Mouse (Mus musculus): Measurements from ENCODE around the gene Serpina3j. TPM values are rescaled to one million over a fixed set of nuclear protein-coding genes. Genes with fewer than 3 reads are reported as not detected.
"Not testable (repeated sequence)": the region's sequence is repeated elsewhere in the genome, so short reads cannot be mapped to it uniquely, and the experiment has no call there.

Serpina3j gene
- not detected for total RNA-seq (2021)
- long read RNA-seq, experiment 1, result 0 reads
- long read RNA-seq, experiment 2, result 0 reads

DNA sequence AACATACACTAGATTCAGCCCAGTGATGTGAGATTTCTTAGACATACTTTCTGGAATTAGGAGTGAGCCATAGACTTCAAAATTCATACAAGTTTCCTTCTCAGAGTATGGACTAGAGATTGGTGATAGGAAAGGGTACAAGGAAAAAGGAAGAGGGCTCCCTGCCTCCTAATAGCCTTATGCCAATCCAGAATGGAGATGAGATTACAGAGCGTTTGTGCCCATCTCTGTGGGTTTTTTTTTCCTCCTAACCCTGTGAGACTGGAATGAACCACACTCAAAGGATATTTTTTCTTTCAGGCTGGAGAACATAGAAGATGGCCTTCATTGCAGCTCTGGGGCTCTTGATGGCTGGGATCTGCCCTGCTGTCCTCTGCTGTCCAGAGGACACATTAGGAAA, at the start of gene Serpina3j:
Gene Serpina3j, plus strand, starts transcription at position 301 of the 400 bp plus-strand sequence.
- DNase-seq, result no peak

DNA sequence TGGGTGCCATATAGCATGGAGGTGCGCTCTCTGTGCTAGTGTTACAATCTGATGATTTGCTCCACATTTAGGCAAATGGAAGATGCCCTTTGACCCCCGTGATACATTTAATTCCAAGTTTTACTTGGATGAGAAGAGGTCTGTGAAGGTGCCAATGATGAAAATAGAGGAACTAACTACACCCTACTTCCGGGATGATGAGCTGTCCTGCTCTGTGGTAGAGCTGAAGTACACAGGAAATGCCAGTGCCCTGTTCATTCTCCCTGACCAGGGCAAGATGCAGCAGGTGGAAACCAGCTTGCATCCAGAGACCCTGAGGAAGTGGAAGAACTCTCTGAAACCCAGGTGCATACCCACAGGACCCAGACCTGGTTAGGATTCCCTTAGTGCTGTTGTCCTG, 48.0 kb upstream of the Serpina3j start:
- no peak for DNase-seq

DNA sequence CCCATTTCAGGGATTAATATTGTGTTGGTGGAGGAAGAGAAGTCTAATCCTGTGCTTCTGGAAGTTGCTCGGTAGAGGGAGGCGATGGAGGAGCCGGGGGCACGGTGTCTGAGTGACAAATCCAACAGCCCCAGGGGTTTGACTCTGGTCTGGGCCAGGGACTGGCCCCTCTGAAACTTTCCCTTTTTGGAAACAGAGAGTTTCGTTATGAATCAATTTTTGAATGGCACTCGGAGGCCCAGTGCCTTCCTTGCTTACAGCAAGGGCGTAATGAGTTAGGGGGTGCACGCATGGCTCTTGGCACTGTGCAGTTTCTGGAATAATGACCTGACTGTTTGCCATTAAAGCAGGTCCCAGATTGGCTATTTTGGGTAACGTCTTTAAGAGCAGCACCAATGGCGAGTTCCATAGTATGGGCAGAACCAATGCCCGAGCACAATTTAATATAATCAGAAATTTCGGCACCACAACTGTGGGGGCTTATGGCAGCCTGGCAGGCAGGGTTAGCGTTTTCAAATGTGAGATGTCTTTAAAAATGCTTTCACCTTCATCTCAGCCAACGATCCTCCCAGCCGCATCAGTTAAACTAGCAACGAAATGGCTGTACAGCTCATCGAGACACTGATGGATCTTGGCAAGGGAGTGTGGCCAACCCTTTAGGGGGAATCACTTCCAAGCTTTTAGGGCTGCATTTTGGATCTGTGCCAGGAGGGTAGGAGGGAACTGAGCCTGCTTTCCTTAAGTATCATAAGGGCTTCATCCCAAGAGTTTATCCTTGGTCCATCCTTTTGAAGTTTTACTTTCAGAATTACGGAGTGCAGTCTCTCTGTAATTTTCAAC, 35.9 kb upstream of the Serpina3j start:
- DNase-seq, result no peak

DNA sequence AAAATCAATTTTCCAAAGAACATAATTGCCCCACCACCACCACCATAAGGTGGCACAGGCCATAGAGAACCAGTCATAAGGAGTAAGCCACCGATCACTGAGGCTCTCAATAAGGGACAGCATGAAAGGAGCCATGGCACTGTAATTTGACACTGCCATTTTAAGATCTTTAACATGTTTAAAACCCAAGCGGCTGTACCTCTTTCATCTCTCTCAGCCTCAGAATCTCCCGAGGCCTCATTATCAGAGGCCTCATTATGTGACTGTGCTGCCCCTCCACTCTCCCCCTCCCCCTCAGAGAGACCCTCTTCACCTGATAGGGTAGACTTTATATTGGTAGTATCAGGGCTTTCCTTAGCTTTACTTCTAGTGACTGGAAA, 35.3 kb upstream of the Serpina3j start:
- no peak for DNase-seq

DNA sequence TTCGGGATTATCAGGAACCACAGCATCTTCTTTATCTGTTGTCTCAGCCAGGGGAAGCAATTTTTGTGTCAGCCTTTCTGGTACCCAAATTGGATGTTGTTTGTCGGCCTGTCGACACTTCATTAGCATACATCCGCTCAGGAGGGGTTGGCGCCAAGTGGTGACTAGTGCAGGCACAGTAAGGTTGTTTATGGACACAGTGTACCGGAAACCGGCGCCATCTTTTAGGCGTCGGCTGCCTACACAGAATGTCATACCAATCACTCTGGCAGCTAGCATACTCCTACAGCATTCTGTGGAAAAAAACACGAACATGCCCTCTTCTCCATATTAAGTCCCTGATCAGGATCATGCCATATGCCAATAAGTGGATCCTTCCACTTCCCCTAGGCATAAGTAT, 31.0 kb upstream of the Serpina3j start:
- no peak for DNase-seq

DNA sequence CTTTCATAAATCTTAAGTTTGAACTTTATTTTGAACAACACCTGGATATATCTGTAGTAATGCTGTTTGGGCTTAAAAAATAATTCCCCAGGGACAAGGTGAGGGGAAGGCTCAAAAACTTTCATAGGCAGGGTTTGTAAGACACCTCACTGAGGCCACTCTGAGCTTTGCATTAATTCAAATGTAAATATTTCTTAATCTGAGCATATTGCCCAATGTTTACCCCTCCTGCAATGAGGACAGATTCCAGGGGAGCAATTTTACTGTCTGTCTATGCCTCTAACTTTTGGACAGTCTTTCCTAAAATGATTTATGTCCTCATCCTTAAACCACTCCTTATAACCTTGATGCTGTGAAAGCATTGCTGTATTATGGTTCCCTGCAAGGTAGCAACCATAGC, 26.0 kb upstream of the Serpina3j start:
- DNase-seq, result no peak

DNA sequence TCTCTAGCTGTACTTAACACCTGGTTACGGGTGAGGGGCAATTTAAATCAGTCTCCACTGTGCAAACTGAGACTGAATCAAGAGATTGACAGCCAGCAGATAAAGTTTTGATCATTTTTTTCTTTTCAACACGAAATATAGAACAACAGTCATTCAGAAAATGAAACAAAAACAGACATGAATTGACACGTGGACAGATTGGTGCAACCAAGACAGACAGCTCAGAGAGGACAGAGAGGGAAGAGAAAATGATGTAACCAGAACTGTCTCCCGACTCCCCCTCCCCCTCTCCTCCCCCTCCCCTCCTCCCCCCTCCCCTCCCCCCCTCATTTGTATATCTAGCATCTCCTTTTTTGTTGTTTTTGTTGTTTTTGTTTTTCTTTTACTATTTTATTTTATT, 24.5 kb upstream of the Serpina3j start:
- DNase-seq, result no peak

DNA sequence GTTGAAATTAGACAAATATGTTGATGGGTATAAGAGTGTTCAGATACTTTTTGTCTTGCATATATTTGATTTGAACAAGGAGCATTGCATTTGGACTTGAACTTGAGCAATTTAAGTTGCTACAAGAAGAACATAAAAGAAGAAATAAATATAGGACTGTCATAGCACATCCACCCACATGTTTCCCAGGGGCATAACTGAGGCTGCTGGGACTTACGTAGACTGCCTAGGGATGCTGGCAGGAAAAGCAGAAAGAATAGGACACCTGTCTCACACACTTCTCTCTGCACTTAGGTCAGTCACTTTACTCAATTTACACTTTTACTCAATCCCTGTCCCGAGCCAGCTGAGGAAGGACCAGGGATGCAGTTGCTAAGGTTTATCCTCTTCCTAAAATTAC, 20.4 kb upstream of the Serpina3j start:
- DNase-seq, result no peak

DNA sequence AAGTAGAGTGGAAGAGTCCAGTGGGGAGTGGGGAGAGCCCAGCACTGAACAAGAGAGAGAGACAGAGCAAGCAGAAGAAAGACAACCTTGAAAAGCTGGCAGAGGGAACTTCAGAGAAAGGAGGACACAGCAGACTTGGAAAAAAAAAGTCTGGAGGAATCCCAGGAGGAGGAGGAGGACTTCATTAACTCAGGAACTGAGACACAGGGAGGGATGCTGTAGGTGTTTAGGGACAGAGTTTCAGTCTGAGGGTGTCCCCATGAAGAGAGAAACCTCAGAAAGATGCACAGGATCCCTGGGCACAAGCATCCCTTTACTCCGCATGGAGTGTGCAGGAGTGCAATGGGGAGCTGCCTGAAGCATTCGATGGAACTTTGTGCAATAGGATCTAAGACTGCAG, 16.3 kb upstream of the Serpina3j start:
- no peak for DNase-seq

DNA sequence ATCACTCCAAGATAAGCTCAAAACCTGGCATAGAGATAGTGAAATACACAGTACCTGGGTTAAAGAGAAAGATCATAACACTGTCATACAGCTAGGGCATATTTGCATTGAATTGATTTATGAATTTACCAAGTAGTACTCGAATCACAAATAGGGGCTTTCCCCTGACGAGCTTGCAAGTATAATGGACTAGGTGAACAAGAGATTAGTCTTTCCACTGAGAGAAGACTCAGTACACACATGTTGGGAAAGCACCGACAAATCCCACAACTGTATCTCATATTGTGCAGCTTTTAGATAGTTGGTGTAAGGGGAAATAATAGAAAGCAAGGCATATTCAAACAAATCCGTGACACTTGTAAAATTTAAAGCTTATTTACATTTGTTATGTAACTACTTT, 8.4 kb upstream of the Serpina3j start:
- DNase-seq, result no peak

DNA sequence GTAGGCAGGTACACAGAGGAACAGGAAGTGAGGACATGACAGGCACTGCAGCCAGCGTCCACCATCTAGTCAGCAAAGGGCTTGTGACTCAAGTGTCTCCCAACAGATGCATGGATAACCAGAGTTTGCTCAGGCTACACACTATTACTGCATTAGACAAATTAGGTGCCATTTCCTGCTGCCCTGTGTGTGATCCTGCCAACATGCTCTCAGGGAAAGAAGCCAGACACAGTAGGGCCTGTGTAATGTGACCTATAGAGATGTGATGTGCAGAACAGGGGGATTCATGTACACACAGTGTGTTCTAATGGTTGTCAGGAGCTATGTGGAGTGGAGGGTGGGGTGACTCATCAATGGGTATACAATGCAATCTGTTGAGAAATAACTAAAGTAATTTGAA, 8.1 kb downstream of the Serpina3j start:
- DNase-seq, result no peak

DNA sequence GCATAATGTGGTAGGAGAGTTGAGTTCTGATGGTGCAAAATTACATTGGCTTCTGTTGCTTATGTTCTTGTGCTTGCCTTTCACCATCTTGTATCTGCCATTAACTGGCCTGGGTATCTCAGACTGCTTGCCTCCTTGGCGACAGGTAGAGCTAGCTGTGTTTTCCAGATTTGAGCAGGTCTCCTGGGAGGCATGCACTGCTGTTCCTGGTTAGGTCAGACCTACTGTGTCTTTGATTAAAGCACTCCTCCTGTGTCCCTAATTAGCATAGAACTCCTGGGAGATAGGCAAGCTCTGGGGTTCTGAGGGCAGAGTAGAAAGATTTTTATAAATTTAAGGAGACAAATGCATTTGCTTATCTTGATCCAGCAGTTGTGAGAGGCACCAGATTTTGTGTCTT, 17.3 kb downstream of the Serpina3j start:
- DNase-seq, result no peak

DNA sequence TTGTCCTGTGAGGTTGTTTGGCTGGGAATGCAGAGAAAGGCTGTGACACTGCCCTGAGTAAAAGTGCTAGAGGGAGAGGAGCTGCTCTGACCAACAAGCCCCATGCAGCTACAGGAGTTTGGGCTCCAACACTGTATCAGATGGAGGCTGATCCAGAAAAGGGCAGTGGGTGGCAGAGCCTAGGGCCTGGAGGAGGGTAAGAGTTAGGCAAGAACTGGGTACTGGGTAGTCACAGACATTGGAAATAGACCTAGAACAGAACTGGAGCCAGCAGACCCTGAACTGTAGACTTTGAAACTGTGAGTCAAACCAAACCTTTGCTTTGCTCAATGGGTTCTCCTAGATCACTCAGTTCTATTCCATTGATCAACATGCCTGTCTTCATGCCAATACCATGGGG, 22.5 kb downstream of the Serpina3j start:
- not testable (repeated sequence) for DNase-seq

DNA sequence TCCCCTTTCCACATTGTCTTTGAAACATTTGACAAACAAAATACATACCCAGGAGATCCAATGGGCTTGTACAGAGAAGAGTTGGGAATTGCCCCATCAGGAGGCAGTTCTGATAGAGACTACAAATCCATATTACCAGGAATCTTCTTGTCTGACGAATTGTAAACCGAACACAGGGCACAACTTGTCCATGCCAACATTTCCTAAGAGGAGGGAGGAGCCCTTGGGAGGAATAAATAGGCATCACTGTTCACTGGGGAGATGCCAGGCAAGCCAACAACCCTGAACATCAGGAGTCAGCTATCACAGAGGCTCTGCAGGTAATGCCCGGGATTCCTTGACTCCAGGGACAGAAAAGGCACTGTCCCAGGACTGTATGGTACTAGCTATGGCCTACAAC, 23.9 kb downstream of the Serpina3j start, which contains the start of the genes Serpina3k and Serpina3m:
Gene Serpina3k, plus strand, starts transcription at position 261 of the 400 bp plus-strand sequence.
Gene Serpina3m, plus strand, starts transcription at position 261 of the 400 bp plus-strand sequence.
- DNase-seq, result not testable (repeated sequence)

DNA sequence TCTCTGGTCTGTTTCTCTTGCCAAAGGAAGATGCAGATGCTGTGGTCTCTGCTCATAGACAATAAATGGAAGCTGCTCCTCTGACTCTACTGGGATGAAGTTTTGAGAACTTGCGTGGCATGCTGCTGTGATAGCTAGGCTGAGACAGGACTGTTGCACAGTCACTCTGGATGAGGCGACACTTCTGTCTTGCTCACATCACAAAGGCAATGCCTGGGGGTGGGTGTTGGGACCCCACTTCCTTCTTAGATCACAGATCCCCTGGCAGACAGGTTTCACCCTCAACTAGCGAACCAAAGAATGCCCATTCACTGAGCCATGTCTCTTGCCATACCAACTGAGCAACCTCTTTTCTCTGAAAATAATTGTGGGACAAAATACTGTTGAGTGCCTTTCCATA, 24.4 kb downstream of the Serpina3j start:
- no peak for DNase-seq

DNA sequence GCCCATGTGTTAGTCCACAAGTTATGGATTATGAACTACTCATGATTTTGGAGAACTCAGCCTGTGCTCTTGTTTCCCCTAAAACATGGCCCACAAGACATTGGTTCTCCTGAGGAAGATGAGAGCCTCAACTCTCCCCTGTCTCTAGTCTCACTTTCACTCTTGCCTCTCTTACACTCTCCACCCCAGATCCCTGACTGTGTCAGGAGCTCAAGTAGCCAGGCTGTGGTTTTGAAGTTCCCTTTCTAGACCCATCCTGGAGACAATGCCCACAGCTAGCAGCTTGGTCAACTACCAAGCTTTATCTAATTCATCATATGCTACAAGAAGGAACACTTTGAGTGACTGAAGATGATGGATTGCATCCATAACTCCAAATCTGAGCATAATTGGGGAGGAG, 28.1 kb downstream of the Serpina3j start:
- not testable (repeated sequence) for DNase-seq

DNA sequence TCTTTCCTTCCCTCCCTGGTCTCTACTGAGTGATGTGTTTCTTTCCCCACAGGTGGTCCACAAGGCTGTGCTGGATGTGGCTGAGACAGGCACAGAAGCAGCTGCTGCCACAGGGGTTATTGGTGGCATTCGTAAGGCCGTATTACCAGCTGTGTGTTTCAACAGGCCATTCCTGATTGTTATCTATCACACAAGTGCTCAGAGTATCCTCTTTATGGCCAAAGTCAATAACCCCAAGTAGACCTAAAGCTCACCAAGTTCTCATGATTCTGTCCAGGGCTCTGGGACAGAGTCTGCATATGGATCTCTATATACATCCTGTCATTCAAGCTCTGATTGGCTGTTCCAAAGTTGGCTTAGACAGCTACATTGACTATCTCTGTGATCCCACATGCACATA, 30.8 kb downstream of the Serpina3j start:
- no peak for DNase-seq

DNA sequence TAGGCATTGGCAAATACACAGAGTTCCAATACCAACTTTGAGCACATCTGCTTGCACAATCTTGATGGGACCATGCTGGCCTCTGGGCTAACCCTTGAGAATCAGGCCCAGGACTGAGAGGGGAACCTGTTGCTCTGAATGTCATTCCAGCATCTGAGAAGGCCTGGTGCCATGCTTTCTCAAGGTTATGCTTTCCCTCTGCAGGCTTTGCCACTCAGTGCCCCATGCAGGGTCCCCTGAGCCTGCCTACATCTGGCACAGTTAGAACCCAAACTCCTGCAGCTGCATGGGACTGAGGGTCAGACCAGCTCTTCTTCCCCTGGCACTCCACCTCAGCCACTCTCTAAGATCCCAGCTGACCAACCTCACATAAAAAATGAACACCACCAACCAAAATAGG, 31.4 kb downstream of the Serpina3j start:
- DNase-seq, result no peak

DNA sequence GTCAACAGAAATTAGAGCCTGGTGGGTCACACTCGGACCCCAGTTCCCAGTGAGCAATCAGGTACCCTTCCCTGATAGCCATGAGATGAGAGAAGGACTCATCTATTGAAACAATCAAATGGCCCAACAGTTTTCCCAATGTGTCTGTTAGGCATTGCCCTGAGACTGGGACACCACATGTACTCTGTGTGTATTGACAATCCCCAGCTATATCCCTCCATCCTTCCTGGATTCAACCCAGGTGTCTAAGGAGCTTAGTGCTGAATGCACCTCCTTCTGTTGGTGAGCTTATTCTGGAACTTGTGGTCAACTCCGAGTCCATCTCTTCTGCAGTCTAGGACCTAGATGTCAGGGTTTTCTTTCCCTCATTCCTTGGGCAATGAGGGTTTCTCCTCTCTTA, 32.7 kb downstream of the Serpina3j start:
- DNase-seq, result no peak

DNA sequence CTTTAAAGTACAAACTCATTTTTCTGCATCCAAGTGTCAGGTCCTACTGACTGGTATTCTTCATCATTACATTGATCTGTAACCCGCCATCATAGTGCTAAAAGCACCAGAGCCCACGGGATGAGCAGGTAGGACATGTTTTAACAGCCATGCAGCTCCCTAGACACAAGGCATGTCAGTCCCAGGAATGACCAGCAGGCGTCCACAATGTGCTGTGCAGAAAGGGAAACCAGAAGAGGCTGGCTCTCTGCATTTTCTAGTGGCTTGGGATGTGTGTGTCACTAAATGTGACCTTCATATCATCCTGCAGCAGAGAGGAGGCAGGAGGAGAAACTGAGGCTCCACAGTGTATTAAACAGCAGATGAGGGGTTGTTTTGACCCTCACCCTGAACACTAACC, 37.5 kb downstream of the Serpina3j start:
- DNase-seq, result peak; percentile 70

DNA sequence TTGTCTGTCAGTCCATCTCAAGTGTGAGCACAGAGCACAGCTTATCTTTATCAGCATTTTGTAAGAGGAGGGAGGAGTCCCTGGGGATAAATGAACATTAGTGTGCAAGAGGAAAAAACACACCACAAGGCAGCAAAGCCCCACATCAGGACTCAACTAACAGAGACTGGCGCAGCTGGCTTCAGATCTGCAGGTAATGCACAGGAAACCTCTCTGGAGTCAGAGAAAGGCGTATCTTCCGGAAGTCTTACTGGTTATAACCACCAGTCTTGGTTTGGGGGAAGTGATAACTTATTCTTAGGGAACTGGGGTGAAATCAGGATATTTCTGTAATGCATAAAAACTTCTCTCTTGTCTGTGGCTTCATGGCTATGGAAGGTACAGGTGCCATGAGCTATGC, 41.7 kb downstream of the Serpina3j start:
- DNase-seq, result no peak

DNA sequence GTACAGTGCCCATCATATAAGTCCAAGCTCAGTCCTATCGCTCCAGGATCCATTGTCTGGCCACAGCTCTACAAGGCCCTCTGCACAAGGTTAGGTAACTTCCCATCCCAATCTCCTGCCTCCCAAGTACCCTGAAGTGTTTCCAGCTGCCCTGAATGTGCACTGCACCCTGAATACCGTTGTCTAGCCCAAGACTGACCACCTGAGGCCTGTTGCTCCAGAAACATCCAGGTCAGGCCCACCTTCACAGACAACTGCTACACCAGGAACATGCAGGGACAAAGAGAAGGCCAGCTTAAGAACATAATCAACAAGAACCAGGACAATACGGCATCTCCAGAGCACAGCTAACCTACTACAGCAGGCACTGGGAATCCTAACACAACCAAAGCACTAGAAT, 55.6 kb downstream of the Serpina3j start:
- DNase-seq, result no peak
